In genomic region chr13:80961985-80962617, GRCm38 (mm10) we compare ENCODE assay signal across 9 mouse cellular contexts.
DNase-seq lines count a peak whose midpoint lies in the region; ATAC-seq and TF ChIP-seq lines count a peak whose summit lies in the region.
"Had no signal": no experiment of that assay in that cellular context is flagged by ENCODE, and none has a peak within 500 bp of the region (broad histone marks: within the 10 kb centered on the region; RNA-seq: fewer than 3 reads in every experiment).

No protein-coding gene starts in this region.

- TF ChIP-seq CTCF in heart, postnatal 0 days (IDR thresholded peaks at IDR 0.05; ENCODE audit: low read depth): no peak

- intact Hi-C loops in heart, postnatal 14 days (cut with DNase I): loop anchor here (2.0 to 10.0 kb wide), 3 partner anchors 79 to 390 kb away; partner anchors contain the start of gene Arrdc3

- no peaks in the 10 kb centered on the region for H3K36me3 ChIP-seq in heart, embryonic 13.5 days
- no peaks in the 10 kb centered on the region for H3K36me3 ChIP-seq in heart, postnatal 0 days (replicated peaks; ENCODE audit: control insufficient read depth, insufficient read depth, low read length)
- no peaks in the 10 kb centered on the region for H3K36me3 ChIP-seq in midbrain, embryonic 11.5 days (ENCODE audit: control insufficient read depth, insufficient read depth, low read length)
- H3K36me3 ChIP-seq: liver, embryonic 15.5 days had no signal

- H3K9me3 ChIP-seq in heart, embryonic 13.5 days: no peaks in the 10 kb centered on the region
- H3K9me3 ChIP-seq in heart, postnatal 0 days (replicated peaks; ENCODE audit: control insufficient read depth, low read length): no peaks in the 10 kb centered on the region
- no peaks in the 10 kb centered on the region for H3K9me3 ChIP-seq in midbrain, embryonic 11.5 days (ENCODE audit: control insufficient read depth, low read length)
- H3K9me3 ChIP-seq: liver, embryonic 15.5 days had no signal

- peak overlapping the region; percentile 91 for H3K27ac ChIP-seq in heart, embryonic 13.5 days (replicated peaks)
- peak overlapping the region; percentile 93 for H3K27ac ChIP-seq in heart, postnatal 0 days (ENCODE audit: low read depth)
- no peak overlapping the region for H3K27ac ChIP-seq in midbrain, embryonic 11.5 days (ENCODE audit: low read depth, low read length)
- H3K27ac ChIP-seq: liver, embryonic 15.5 days had no signal

- H3K4me2 ChIP-seq in heart, embryonic 13.5 days: peak overlapping the region; percentile 74
- peak overlapping the region; percentile 62 for H3K4me2 ChIP-seq in heart, postnatal 0 days (ENCODE audit: low read depth, low read length)
- peak overlapping the region; percentile 71 for H3K4me2 ChIP-seq in midbrain, embryonic 11.5 days

- peak overlapping the region; percentile 79 for H3K9ac ChIP-seq in heart, embryonic 13.5 days
- H3K9ac ChIP-seq in heart, postnatal 0 days (replicated peaks; ENCODE audit: low read depth, low read length): 0 out of 2 replicates have a peak overlapping the region, but pooled peaks have one; percentile 53
- H3K9ac ChIP-seq in midbrain, embryonic 11.5 days (ENCODE audit: low read length): no peak overlapping the region; the same call in 1 of the 2 replicates
- H3K9ac ChIP-seq: liver, embryonic 15.5 days had no signal

- peak overlapping the region; percentile 53; the same call in 1 of the 2 replicates for H3K4me3 ChIP-seq in heart, embryonic 13.5 days
- H3K4me3 ChIP-seq in heart, postnatal 0 days (ENCODE audit: low read depth, low read length): peak overlapping the region; percentile 49
- H3K4me3 ChIP-seq in midbrain, embryonic 11.5 days (ENCODE audit: low read depth, low read length): no peak overlapping the region

- WGBS in heart, embryonic 13.5 days: 55% methylated on average over 7 of the region's 7 CpGs
- 56% methylated on average over 7 of the region's 7 CpGs for WGBS in heart, postnatal 0 days
- 47% methylated on average over 7 of the region's 7 CpGs for WGBS in midbrain, embryonic 11.5 days

- no peaks in the 10 kb centered on the region for H3K27me3 ChIP-seq in heart, embryonic 13.5 days (replicated peaks)
- H3K27me3 ChIP-seq in heart, postnatal 0 days (ENCODE audit: control insufficient read depth, insufficient read depth, low read length): no peaks in the 10 kb centered on the region
- H3K27me3 ChIP-seq in midbrain, embryonic 11.5 days (ENCODE audit: control insufficient read depth, insufficient read depth, low read length): no peaks in the 10 kb centered on the region; the same call in 1 of the 2 replicates
- H3K27me3 ChIP-seq: liver, embryonic 15.5 days had no signal

- no peak for TF ChIP-seq EP300 in heart, postnatal 0 days (IDR thresholded peaks at IDR 0.05; ENCODE audit: low read depth)

- H3K4me1 ChIP-seq in heart, embryonic 13.5 days: peaks cover 10% of the 10 kb centered on the region; the same call in 1 of the 2 replicates
- no peaks in the 10 kb centered on the region; the same call in 1 of the 2 replicates for H3K4me1 ChIP-seq in heart, postnatal 0 days (ENCODE audit: control insufficient read depth, insufficient read depth)
- no peaks in the 10 kb centered on the region for H3K4me1 ChIP-seq in midbrain, embryonic 11.5 days (ENCODE audit: control insufficient read depth, insufficient read depth, low read length)
- H3K4me1 ChIP-seq: liver, embryonic 15.5 days had no signal

- ATAC-seq in heart, embryonic 13.5 days (ENCODE audit: extremely low read depth, insufficient number of reproducible peaks, low FRiP score, low TSS enrichment): no peak
- ATAC-seq in heart, postnatal 0 days (ENCODE audit: insufficient read depth, low read depth): no peak
- no peak for ATAC-seq in midbrain, embryonic 11.5 days (ENCODE audit: low FRiP score)

- DNase-seq in heart, postnatal 14 days: no peak
- DNase-seq in brain, adult 2 months (ENCODE audit: low read depth, low spot score): peak; percentile 42
- DNase-seq in heart, postnatal 0 days (ENCODE audit: low spot score): no peak
- peak; percentile 90 for DNase-seq in midbrain, embryonic 11.5 days (ENCODE audit: low spot score, missing footprints)
- DNase-seq in frontal cortex, adult 2 months (ENCODE audit: extremely low spot score in 1 of 2, low spot score in 1 of 2): no peak
- no peak for DNase-seq in thymus, postnatal 0 days (ENCODE audit: low spot score)
- no peak for DNase-seq in testis, postnatal 14 days (ENCODE audit: low spot score)

Comparison
In these comparisons a context has a peak if more than half of its experiments do, and no peak if none do; other contexts are left out.
1. DNase-seq: peak in brain, adult 2 months (single experiment) and midbrain, embryonic 11.5 days (single experiment); none in heart, postnatal 14 days (0 of 2), heart, postnatal 0 days (single experiment), frontal cortex, adult 2 months (0 of 2), thymus, postnatal 0 days (single experiment) and testis, postnatal 14 days (single experiment).
2. Peak in every context shown above with its lines, with median percentiles within 50 percentile points of each other: H3K4me2 ChIP-seq.